In the genomic region with DNA sequence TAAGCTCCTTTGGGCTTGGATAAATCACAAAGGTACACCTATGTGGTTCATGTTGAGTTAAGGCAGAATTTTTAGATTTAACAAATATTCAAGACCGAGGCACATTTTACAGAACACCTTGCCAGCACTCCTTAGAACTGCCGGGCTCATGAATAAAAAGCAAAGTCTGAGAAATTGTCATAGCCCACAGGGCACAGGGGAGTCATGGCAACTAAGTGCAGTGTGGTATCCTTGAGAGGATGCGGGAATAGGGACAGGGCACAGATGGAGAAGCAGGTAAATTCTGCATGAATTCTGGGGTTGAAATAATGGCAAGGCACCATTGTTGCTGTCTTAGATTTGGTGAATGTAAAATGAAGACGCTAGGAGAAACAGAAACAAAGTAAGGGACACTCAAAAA, we compare ENCODE assay signal across 28 mouse cellular contexts.
DNase-seq lines count a peak whose midpoint lies in the region; ATAC-seq and TF ChIP-seq lines count a peak whose summit lies in the region.
"Had no signal": no experiment of that assay in that cellular context is flagged by ENCODE, and none has a peak within 500 bp of the region (broad histone marks: within the 10 kb centered on the region; RNA-seq: fewer than 3 reads in every experiment).

No protein-coding gene starts in this region.

- H3K9ac ChIP-seq in hindbrain, postnatal 0 days (replicated peaks; ENCODE audit: low read length), result no peak overlapping the region
- no peak overlapping the region for H3K9ac ChIP-seq in hindbrain, embryonic 12.5 days
- no peak overlapping the region for H3K9ac ChIP-seq in midbrain, embryonic 15.5 days
- H3K9ac ChIP-seq in midbrain, embryonic 13.5 days (replicated peaks), result no peak overlapping the region
- H3K9ac ChIP-seq: embryonic facial prominence, embryonic 13.5 days; embryonic facial prominence, embryonic 15.5 days; forebrain, embryonic 12.5 days had no signal

- H3K4me2 ChIP-seq in hindbrain, postnatal 0 days (ENCODE audit: low read depth, low read length), result no peak overlapping the region
- no peak overlapping the region for H3K4me2 ChIP-seq in hindbrain, embryonic 12.5 days (replicated peaks)
- H3K4me2 ChIP-seq in midbrain, embryonic 15.5 days, result no peak overlapping the region
- H3K4me2 ChIP-seq in midbrain, embryonic 13.5 days (replicated peaks), result no peak overlapping the region
- H3K4me2 ChIP-seq: embryonic facial prominence, embryonic 13.5 days; embryonic facial prominence, embryonic 15.5 days; forebrain, embryonic 12.5 days had no signal

- 0 out of 2 replicates have a peak, but pooled peaks have one; percentile 43 for ATAC-seq in hindbrain, postnatal 0 days
- ATAC-seq in hindbrain, embryonic 12.5 days (ENCODE audit: low FRiP score), result no peak
- peak; percentile 66; the same call in 1 of the 2 replicates for ATAC-seq in midbrain, embryonic 15.5 days (replicated peaks)
- ATAC-seq in midbrain, embryonic 13.5 days, result no peak
- ATAC-seq: activated CD4-positive, CD25-positive, alpha-beta regulatory T cell, adult 4 months; CD4-positive, CD25-positive, alpha-beta regulatory T cell, adult 4 months; forebrain, embryonic 14.5 days; forebrain, embryonic 16.5 days; Patski had no signal

- TF ChIP-seq CTCF in hindbrain, postnatal 0 days (IDR thresholded peaks at IDR 0.05; ENCODE audit: low read depth), result no peak

- no peak for DNase-seq in hindbrain, postnatal 0 days (ENCODE audit: low spot score)
- DNase-seq in retina, postnatal 1 day, result peak; percentile 13
- DNase-seq in retina, embryonic 14.5 days (ENCODE audit: low spot score), result no peak
- DNase-seq: adrenal gland, adult 8-10 months; adrenal gland, postnatal 14 days; adrenal gland, postnatal 36 days; B cell, adult 2 months; cerebellum, adult 11-12 months; cerebellum, adult 2 months; cerebellum, adult 9-10 months; cerebellum, postnatal 10 days; cerebellum, postnatal 36 days; embryo, embryonic 11 days had no signal

- no peaks in the 10 kb centered on the region for H3K27me3 ChIP-seq in hindbrain, postnatal 0 days (ENCODE audit: insufficient read depth, low read length)
- no peaks in the 10 kb centered on the region for H3K27me3 ChIP-seq in hindbrain, embryonic 12.5 days
- H3K27me3 ChIP-seq in midbrain, embryonic 15.5 days (replicated peaks), result no peaks in the 10 kb centered on the region
- no peaks in the 10 kb centered on the region for H3K27me3 ChIP-seq in midbrain, embryonic 13.5 days
- H3K27me3 ChIP-seq: CH12.LX; embryonic facial prominence, embryonic 13.5 days; embryonic facial prominence, embryonic 15.5 days; forebrain, embryonic 12.5 days; Patski had no signal

- 75% methylated on average over 4 of the region's 4 CpGs for WGBS in hindbrain, postnatal 0 days
- WGBS in hindbrain, embryonic 12.5 days, result 83% methylated on average over 4 of the region's 4 CpGs
- 71% methylated on average over 4 of the region's 4 CpGs for WGBS in midbrain, embryonic 15.5 days
- WGBS in midbrain, embryonic 13.5 days, result 79% methylated on average over 4 of the region's 4 CpGs

- H3K27ac ChIP-seq in hindbrain, postnatal 0 days, result no peak overlapping the region
- no peak overlapping the region for H3K27ac ChIP-seq in hindbrain, embryonic 12.5 days
- H3K27ac ChIP-seq in midbrain, embryonic 15.5 days, result no peak overlapping the region
- no peak overlapping the region for H3K27ac ChIP-seq in midbrain, embryonic 13.5 days
- H3K27ac ChIP-seq: embryonic facial prominence, embryonic 13.5 days; embryonic facial prominence, embryonic 15.5 days; forebrain, embryonic 10.5 days; forebrain, embryonic 12.5 days had no signal

- no peaks in the 10 kb centered on the region for H3K9me3 ChIP-seq in hindbrain, postnatal 0 days (ENCODE audit: low read length)
- no peaks in the 10 kb centered on the region for H3K9me3 ChIP-seq in hindbrain, embryonic 12.5 days (replicated peaks)
- no peaks in the 10 kb centered on the region for H3K9me3 ChIP-seq in midbrain, embryonic 15.5 days
- no peaks in the 10 kb centered on the region for H3K9me3 ChIP-seq in midbrain, embryonic 13.5 days
- H3K9me3 ChIP-seq: embryonic facial prominence, embryonic 13.5 days; embryonic facial prominence, embryonic 15.5 days; forebrain, embryonic 10.5 days; forebrain, embryonic 12.5 days had no signal

- H3K4me1 ChIP-seq in hindbrain, postnatal 0 days (ENCODE audit: insufficient read depth, low read length), result no peaks in the 10 kb centered on the region
- H3K4me1 ChIP-seq in hindbrain, embryonic 12.5 days, result no peaks in the 10 kb centered on the region
- no peaks in the 10 kb centered on the region for H3K4me1 ChIP-seq in midbrain, embryonic 15.5 days
- H3K4me1 ChIP-seq in midbrain, embryonic 13.5 days (replicated peaks), result no peaks in the 10 kb centered on the region
- H3K4me1 ChIP-seq: embryonic facial prominence, embryonic 13.5 days; embryonic facial prominence, embryonic 15.5 days; forebrain, embryonic 10.5 days; forebrain, embryonic 12.5 days had no signal

- no peaks in the 10 kb centered on the region for H3K36me3 ChIP-seq in hindbrain, postnatal 0 days (ENCODE audit: insufficient read depth, low read length)
- no peaks in the 10 kb centered on the region for H3K36me3 ChIP-seq in hindbrain, embryonic 12.5 days
- H3K36me3 ChIP-seq in midbrain, embryonic 15.5 days (replicated peaks), result no peaks in the 10 kb centered on the region
- H3K36me3 ChIP-seq in midbrain, embryonic 13.5 days, result no peaks in the 10 kb centered on the region
- H3K36me3 ChIP-seq: embryonic facial prominence, embryonic 13.5 days; embryonic facial prominence, embryonic 15.5 days; forebrain, embryonic 10.5 days; forebrain, embryonic 12.5 days; G1E had no signal

- no peak overlapping the region for H3K4me3 ChIP-seq in hindbrain, postnatal 0 days (ENCODE audit: low read length)
- no peak overlapping the region for H3K4me3 ChIP-seq in hindbrain, embryonic 12.5 days
- no peak overlapping the region for H3K4me3 ChIP-seq in midbrain, embryonic 15.5 days
- H3K4me3 ChIP-seq in midbrain, embryonic 13.5 days (replicated peaks), result no peak overlapping the region
- H3K4me3 ChIP-seq: embryonic facial prominence, embryonic 13.5 days; embryonic facial prominence, embryonic 15.5 days; erythroblast, embryonic 14.5 days; forebrain, embryonic 10.5 days; forebrain, embryonic 12.5 days had no signal

Comparison
In these comparisons a context has a peak if more than half of its experiments do, and no peak if none do; other contexts are left out.
1. ATAC-seq: peak in hindbrain, postnatal 0 days (single experiment) and midbrain, embryonic 15.5 days (single experiment); none in hindbrain, embryonic 12.5 days (single experiment) and midbrain, embryonic 13.5 days (single experiment).